Mouse (Mus musculus) natural killer cell, adult 2 months (primary cell): ENCODE results near the gene Pomgnt2.
A peak's percentile ranks its signal among the peaks of the same experiment; 100 is the strongest.
"Not testable (repeated sequence)": the region's sequence is repeated elsewhere in the genome, so short reads cannot be mapped to it uniquely, and the experiment has no call there.

Source experiments
- DNase-seq, 2 experiments: peaks; one replicate each; pipeline ENCODE4 v3.0.0; 2022; ENCODE audit warnings: low spot score in 2 of 2

Gene Pomgnt2

GRCm38 (mm10) chr9:121997010-121997409, at the start of gene Pomgnt2:
TSS of gene Pomgnt2 (minus strand) at chr9:121997110.
- DNase-seq, result no peak

- DNase-seq, result no peak
Observed at GRCm38 (mm10) chr9:122039848-122040247, 42.9 kb upstream of the Pomgnt2 start.

GRCm38 (mm10) chr9:122038631-122039030, 41.7 kb upstream of the Pomgnt2 start:
- DNase-seq, result no peak

- DNase-seq, result no peak
Observed at GRCm38 (mm10) chr9:122036496-122037054, 39.7 kb upstream of the Pomgnt2 start.

- no peak for DNase-seq
Observed at GRCm38 (mm10) chr9:122035807-122036206, 38.9 kb upstream of the Pomgnt2 start.

GRCm38 (mm10) chr9:122034949-122035348, 38.0 kb upstream of the Pomgnt2 start:
- no peak for DNase-seq

GRCm38 (mm10) chr9:122032071-122032470, 35.2 kb upstream of the Pomgnt2 start:
- DNase-seq, result no peak

GRCm38 (mm10) chr9:122030706-122031105, 33.8 kb upstream of the Pomgnt2 start:
- DNase-seq, result no peak

GRCm38 (mm10) chr9:122029765-122030164, 32.9 kb upstream of the Pomgnt2 start:
- no peak for DNase-seq

GRCm38 (mm10) chr9:122027914-122028745, 31.2 kb upstream of the Pomgnt2 start:
- no peak for DNase-seq

- no peak for DNase-seq
Observed at GRCm38 (mm10) chr9:122027081-122027913, 30.4 kb upstream of the Pomgnt2 start.

- no peak for DNase-seq
Observed at GRCm38 (mm10) chr9:122025855-122026590, 29.1 kb upstream of the Pomgnt2 start.

- DNase-seq, result no peak
Observed at GRCm38 (mm10) chr9:122024419-122024818, 27.5 kb upstream of the Pomgnt2 start.

GRCm38 (mm10) chr9:122023873-122024272, 27.0 kb upstream of the Pomgnt2 start:
- DNase-seq, result no peak

- DNase-seq, result no peak
Observed at GRCm38 (mm10) chr9:122022776-122023175, 25.9 kb upstream of the Pomgnt2 start.

- DNase-seq, result no peak
Observed at GRCm38 (mm10) chr9:122021581-122021980, 24.7 kb upstream of the Pomgnt2 start.

- not testable (repeated sequence) for DNase-seq
Observed at GRCm38 (mm10) chr9:122021171-122021570, 24.3 kb upstream of the Pomgnt2 start.

- no peak for DNase-seq
Observed at GRCm38 (mm10) chr9:122020321-122020720, 23.4 kb upstream of the Pomgnt2 start.

GRCm38 (mm10) chr9:122018782-122019395, 22.0 kb upstream of the Pomgnt2 start:
- no peak for DNase-seq

- no peak for DNase-seq
Observed at GRCm38 (mm10) chr9:122018079-122018478, 21.2 kb upstream of the Pomgnt2 start.

GRCm38 (mm10) chr9:122014241-122014667, 17.3 kb upstream of the Pomgnt2 start:
- DNase-seq, result peak; percentile 47 to 73
